Mouse (Mus musculus) right cerebral cortex, postnatal 4 days (tissue): Measurements from ENCODE around the gene Sirt7.

Experiments
- DNase-seq: peaks from one replicate; pipeline ENCODE4 v3.0.0-alpha.2; 2022

Gene Sirt7

DNA sequence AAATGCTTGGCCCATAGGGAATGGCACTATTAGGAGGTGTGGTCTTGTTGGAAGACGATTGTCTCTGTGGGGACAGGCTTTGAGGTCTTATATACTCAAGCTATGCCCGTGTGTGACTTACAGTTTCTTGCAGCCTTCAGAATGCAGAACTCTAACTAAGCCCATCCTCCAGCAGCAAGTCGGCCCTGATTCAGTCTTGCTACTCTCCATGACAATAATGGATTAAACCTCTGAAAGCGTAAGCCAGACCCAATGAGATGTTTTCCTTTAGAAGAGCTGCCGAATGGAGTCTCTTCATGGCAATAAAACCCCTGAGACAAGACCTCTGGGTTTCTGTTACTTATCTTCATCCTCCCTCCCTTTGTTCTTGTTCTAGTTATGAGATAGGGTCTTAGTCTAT, 9.8 kb upstream of the Sirt7 start:
- no peak for DNase-seq

GRCm38 (mm10) chr11:120633520-120634343, 8.7 kb upstream of the Sirt7 start, which contains the start of gene Mafg:
Gene Mafg (minus strand): TSS chr11:120633600.
- peak; percentile 92 for DNase-seq

DNA sequence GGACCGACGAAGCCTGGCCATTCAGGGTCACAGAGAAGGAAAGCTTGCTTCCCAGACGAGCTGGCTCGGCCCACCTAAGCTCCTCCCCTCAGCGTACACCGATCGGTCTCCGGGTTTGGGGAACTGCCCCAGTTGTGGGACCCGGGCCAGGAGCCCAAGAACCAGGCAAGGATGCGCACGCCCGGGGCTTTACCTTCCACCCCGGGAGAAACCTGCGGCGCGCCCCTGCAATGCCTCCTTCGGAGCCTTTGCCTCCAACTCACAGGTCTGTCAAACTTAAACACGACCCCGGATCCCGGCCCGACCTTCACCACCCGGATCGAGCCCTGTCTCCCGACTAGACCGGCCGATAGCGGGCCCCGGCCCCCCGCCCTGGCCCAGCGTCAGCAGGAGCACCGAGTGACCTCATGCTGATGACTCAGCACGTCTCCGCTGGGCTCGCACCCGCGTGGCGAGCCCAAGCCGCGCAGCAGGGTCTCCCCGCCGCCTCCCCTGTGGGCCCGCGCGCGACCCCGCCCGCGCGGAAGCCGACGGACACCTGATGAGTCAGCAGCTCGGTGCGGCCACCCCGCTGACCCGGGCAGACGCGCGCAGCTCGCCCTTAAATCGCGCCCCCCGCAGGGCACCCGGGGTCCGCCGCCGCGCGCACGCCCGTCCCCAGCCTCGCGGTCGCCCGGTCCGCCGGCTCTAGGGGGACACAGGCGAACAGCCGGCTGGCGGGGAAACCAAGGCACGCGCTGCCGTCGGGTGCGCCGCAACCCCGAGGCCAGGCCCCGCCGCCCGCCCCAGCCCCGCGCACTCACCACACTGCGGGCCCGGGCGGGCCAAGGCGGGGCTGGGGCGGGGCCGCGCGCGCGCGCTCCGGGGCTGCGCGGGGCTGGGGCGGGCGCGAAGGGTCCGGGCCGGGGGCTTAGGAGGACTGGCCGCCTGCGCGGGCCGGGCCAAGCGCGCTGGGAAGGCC, 7.8 kb upstream of the Sirt7 start:
- peak; percentile 60 for DNase-seq

- DNase-seq: no peak
Observed at GRCm38 (mm10) chr11:120631726-120632448, 6.8 kb upstream of the Sirt7 start.

DNA sequence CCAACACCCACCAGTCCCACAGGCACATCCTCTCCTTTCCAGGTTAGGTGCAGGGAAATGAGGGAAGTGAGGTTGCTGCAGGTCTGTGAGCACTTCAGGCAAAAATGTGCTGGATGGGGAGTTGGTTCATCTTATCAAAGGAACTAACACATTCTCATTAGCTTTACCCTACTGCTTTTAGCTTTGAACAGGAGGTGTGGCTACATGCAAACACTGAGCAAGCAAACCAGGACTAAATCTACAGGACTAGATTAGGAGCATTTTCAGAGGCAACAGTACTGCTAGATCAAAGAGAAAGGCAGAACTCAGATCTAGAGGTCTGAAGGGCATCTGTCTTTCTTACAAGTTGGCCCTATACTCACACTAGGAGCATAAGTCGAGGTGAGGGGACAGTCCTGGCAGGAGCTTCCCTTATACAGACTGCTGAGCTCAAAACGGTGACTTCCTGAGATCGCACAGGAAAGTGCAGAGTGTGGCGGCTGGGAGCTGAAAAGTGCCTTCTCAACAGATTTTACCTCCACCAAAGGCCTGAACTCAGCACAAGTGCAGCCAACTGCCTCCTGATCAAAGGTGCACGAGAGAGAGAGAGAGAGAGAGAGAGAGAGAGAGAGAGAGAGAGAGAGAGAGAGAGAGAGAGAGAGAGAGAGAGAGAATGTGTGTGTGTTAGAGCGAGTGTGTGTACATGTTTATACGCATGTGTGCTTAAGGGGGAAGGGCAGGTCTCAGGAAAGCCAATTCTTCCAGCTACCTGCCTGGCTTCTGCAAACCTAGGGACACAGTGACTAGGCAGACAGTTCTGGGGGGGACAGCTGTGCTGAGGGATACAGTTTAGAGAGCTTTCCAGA, 6.1 kb upstream of the Sirt7 start:
- DNase-seq: no peak

DNA sequence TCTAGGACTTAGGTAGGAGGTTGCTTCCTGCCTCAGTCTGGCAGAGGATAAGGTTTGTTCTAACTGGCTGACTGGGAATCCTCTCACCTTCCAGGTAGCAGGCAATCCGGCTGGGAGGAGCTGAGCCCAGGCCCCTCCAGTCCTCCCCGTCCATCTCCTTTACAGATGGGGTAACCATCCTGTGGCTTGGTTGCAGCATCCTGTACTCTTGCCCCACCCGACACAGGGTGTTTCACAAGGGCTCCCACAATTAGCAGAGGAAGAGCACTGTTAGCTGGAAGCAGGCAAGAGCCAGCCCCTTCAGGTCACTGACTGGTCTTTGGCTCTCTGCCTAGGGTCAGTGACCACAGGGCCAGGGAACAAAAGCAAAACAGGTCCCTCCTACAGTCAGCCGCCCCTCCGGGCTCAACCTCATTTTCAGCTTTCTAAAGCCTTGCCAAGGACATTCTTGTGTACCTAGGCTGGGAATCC, 5.4 kb upstream of the Sirt7 start:
- DNase-seq: no peak

DNA sequence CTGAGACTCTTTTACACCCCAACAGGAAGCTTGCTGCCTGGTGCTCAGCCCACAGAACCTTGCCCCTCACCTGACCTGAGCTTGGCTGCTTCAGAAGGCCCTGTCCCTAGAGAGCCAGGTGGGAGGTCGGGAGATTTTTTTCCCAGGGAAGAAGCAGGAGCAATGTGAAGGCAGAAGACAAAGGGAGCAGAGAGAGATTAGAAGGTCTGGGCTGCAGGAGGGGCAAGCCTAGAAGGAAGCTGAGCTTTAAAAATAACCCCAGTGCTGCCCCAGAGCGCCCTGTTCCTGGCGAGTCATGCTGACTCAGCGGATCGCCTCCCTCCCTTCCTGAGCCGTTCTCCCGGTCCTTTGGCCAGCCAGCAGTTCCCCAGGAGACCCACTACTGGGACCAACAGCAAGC, 4.9 kb upstream of the Sirt7 start:
- no peak for DNase-seq

GRCm38 (mm10) chr11:120629341-120629730, 4.3 kb upstream of the Sirt7 start:
- DNase-seq: no peak

DNA sequence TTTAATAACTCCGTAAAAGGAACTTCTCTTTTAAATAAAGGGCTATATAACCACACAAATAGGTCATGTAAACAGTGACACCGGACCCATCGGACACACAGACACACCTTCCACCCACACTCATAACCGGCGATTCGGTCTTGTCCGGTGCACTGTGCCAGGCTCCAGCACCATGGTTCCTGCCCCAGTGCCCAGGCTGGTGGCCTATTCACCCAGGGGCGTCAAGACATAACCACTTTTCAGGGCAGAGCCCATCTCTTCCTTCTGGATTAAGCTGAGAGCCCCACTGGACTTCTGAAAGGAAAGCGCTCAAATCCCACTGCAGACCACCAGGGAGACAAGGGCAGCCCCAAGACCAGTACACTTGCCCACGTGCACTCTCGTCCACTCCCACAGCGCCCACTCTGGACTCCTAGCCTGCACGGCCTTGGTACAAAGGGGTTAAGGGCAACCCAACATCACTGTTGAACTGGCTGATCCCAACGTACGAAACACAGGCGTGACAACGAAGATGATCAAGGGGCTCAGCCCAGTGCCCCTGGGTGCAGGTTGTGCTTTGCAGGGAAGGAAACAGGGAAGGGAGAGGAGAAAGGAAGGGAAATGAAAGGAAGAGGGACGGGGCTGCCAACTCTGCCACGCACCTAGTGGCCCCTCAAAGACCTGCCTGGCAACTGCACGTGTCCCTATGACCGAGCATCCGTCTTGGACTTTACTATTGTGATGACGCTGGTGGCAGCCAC, 3.7 kb upstream of the Sirt7 start:
- no peak for DNase-seq

- no peak for DNase-seq
Observed at GRCm38 (mm10) chr11:120627468-120628300, 2.6 kb upstream of the Sirt7 start.

DNA sequence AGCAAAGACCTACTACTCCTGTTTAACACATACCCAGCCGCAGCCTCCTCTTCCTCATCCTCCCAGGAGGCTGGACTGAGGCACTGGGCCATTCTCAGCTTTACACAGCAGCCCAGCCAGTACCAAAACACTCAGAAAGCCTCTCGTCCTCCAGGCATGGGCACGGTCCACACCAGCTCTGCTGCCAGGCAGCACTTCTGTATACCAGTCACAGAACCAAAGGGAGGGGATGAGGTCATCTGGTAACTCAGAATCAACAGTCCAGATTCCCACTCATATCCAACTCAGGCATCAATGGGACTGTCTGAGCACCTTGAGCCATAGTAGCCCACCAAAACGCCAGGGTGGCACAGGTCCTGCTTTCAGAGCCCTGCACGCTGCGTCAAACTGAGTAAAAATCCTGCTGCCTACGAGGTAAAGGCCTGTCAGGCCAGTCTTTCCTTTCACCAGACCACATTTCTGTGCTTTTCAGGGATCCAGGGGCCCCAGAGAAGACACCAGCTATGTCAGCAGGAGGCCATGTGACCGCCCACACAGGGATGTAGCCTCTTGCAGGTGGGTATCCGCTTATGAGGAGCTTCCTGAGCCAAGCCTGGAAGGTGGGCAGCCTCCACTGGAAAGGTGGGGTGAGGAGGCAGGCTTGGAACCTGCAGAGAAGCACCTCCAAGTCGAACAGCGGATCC, 1.9 kb upstream of the Sirt7 start:
- DNase-seq: no peak

- peak; percentile 85 for DNase-seq
Observed at GRCm38 (mm10) chr11:120624680-120625111, 344 bp downstream of the Sirt7 start.

- peak; percentile 66 for DNase-seq
Observed at GRCm38 (mm10) chr11:120623961-120624679, 920 bp downstream of the Sirt7 start.

DNA sequence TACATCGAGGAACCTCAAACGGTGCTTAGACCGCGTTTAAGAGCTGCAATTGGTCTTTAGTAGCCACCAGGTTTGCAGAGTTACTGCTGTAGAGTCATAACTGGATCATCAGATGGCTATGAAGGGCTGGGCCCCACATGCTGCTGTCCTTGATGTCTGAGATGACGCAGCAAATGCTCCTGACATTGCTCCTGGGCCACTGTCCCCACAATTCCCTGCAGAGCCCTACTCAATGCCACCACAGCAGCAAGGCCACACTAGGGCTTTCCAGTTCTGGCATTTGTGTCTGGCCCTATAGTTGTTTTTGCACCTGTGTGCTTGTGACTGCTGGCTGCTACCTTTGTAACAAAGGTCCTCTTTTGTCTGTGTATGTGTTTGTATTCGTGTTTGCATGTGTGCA, 2.2 kb downstream of the Sirt7 start:
- no peak for DNase-seq

DNA sequence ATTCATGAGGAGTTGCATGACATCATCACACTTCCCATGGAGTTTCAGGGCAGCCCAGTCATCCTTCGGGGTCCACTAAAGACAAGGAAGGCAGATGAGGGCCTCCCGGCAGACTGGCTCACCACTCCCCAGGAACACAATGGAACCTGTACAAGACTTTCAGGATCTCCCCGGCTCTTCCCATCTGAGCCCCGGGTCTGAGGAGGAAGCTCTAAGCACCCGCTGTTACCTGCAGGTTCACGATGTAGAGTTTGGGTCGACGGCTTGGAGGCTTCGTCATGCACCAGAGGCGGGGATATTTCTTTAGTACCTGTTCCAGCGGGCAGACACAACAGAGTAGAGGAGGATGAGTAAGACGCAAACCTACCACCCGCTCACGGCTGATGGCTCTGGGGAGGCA, 4.8 kb downstream of the Sirt7 start:
- no peak for DNase-seq

DNA sequence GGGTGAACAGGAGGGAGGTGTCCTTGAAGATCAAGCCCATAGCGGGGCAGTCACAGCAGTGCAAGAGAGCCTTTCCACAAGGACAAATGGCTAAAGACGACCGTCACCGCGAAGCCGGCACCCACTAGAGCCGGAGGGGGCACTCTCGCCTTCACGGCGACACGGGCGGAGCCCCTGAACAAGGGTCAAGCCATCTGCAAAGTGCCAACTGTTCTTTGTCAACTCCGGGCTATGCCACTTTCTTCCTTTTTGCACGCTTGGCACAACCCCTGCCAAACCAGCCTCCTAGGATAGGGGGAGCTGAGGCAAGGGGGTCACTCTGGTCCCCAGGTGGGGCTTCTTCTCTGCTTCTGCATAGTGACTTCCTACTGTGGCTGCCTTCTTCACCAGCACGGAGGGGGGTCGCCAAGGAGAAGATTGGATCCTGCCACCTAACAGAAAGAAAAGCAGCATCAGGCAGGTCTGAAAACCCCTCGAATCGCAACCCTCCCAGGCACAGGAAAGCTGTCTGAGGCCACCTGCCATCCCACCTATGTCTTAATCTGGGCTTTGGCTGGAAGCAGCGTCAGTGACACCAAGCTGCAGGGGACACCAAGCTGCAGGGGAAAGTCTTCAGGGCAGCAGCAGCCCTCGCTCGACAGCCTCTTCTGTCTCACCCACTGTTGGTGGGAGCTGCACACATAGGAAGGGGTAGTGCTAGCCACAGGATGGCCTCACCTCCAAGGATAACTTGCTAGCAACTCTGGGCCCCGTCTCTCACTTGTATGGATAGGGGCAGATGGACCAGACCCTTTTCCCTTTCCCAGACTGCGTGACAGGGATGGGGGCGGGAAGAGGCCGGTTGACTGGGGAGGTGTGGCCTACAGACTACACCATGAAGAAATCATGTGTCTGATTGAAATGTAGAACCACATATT, 6.2 kb downstream of the Sirt7 start:
- DNase-seq: no peak

- peak; percentile 88 for DNase-seq
Observed at GRCm38 (mm10) chr11:120617519-120618112, 7.4 kb downstream of the Sirt7 start, which contains the start of gene Pcyt2. Gene Pcyt2 (minus strand): TSS chr11:120617936.
